Mouse (Mus musculus): ENCODE data around the gene Plekho1.

The Plekho1 gene

GRCm38 (mm10) chr3:96008463-96008862, 12.7 kb upstream of the Plekho1 start:
- DNase-seq (ENCODE audit: low spot score in 2 of 2): no peak

GRCm38 (mm10) chr3:96001560-96001959, 5.8 kb upstream of the Plekho1 start:
- no peak for DNase-seq (ENCODE audit: low spot score in 2 of 2)

DNA sequence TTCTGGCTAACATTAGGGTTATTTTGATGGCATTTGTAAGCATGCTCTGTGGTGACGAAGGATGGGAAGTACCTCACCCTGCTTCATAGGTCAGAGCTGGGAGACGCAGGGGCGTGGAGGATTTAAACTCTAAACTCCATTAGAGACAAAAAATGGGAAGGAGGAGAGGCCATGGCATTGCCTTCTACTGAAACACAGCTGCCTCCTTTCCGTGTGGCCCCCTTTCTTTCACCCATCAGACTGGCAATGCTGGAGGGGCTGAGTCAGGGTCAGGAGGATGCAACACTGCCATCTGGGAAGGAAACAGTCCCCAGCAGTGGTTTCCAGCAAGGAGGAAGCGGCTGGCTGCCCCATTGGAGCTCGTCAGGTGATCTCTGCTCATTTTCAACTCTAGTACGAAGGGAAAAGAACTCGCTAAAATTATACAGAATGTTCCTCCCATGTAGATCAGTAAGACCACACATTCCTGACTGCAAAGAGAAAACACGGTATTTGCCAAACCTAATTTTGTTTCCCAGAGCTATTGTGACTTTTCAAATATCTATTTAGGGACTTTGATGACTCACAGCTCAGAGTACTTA, 5.2 kb upstream of the Plekho1 start:
- DNase-seq (ENCODE audit: low spot score in 2 of 2): no peak

GRCm38 (mm10) chr3:96000080-96000632, 4.4 kb upstream of the Plekho1 start:
- no peak for DNase-seq (ENCODE audit: low spot score in 2 of 2)

- DNase-seq (ENCODE audit: low spot score in 2 of 2): peak in 1 of 2 experiments; percentile 32
Measured at GRCm38 (mm10) chr3:95999308-96000079, 3.7 kb upstream of the Plekho1 start.

DNA sequence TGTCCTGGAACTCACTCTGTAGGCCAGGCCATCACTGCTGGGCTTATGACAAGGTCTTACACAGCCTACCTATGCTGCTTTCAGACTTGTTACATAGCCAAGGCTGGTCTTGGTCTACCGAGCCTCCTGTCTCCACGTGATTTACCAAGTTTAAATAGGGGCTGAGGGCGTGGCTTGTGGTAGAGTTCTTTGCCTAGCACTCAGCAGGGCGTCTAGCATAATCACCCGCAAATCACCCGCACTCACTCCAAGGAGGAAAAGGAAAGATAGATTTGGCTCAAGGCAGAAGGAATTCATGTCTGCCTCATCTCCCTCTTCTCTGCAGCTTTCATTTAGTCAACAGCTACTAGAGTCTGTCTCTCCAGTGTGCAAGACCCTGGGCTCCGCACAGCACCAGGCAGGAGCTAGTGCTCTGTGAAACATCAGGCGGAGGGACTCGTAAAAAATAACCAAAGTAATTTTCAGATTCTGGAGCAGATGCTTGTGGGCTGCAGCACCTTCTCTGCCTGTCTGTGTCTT, 1.5 kb upstream of the Plekho1 start:
- DNase-seq (ENCODE audit: low spot score in 2 of 2): peak; percentile 84 to 87

DNA sequence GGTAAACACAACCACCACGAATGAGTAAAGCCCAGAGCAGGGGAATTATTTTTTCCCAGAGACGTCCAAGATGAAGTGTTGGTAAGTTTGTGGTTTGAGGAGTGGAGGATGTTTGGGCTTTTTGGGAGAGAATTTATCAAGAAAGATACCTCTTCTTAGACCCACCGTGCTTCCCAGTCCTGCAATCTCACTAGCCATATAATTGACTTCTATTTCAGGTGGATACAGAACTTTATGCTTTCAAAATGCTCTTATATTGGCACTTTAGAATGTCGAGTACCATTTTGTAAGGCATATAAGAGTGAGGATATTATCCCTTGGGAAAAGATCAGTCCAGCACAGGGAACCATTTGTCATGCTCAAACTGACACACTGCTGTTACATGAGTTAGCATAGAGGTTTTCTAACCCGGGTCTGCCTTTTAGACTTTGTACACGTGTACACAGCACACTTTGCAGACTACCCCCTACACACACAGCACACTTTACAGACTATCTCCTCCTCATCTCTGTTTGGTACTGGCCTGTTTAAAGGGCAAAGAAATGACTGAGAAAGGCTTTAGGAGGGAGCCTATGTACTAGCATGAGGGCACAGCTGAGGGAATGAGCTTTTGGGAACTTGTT, 761 bp upstream of the Plekho1 start:
- no peak for DNase-seq (ENCODE audit: low spot score in 2 of 2)

DNA sequence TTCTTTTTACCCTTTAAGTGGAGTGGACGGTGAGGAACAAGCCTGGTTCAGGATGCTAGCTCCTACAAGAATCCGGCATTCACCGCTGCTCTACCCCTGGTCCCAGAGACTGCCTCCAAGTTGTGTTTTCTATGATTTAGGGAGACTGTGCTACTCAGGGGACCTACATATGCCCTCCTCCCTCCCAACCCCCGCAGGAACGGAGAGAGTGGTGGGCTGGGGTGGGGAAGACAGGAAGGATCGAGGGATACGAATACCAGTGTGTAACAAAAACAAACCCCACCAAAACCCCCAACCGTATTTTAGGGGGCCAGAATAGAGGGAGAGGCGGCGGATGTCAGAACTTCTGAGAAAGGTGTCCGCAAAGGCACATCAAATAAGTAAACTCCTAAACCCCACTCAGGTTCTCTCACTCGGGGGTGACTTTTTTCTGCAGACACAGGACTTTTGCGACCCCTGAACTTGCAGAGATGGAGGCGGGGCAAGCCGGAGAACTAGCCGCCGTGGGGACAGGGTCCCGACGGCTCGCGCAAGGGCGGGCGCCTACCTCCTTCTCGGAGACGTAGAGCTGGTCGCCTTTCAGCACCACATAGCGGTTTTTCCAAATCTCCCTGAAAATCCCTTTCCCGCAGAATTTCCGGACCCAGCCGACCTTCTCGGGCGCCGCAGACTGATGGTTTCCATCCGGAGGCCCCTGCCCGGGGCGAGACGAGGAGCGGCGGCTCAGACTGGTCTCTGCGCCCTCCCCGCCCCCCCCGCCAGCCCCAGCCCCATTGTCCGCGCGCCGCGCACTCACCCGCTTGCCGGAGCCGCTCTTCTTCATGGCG, 613 bp downstream of the Plekho1 start:
- DNase-seq (ENCODE audit: low spot score in 2 of 2): peak; percentile 35 to 48

DNA sequence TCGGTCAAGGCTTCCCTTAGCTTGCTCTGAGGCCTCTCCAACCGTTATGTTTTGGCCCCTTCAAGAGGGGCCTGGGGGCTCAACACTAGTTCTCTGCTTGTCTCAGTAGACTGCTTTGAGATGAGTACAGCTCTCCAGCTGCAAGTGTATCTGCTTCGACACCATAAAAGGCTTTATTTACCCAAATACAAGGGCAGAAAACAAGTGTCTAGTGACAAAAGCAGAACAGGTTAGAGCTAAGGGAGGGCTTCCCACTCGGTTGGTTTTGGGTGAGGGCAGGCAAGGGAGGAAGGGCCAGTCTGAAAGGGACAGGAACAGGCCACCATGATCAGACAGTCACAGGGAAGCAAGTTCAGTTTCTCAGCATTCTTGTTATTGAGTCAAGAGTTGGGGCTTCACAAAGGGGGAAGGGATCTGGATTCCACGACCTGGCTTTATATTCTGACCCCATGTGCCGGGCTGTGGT, 1.4 kb downstream of the Plekho1 start:
- DNase-seq (ENCODE audit: low spot score in 2 of 2): peak; percentile 67 to 70

GRCm38 (mm10) chr3:95993881-95994280, 1.9 kb downstream of the Plekho1 start:
- peak in 1 of 2 experiments; percentile 35 for DNase-seq (ENCODE audit: low spot score in 2 of 2)

- no peak for DNase-seq (ENCODE audit: low spot score in 2 of 2)
Measured at GRCm38 (mm10) chr3:95992990-95993603, 2.7 kb downstream of the Plekho1 start.

GRCm38 (mm10) chr3:95990413-95990941, 5.3 kb downstream of the Plekho1 start:
- peak; percentile 55 to 66 for DNase-seq (ENCODE audit: low spot score in 2 of 2)

GRCm38 (mm10) chr3:95988969-95989368, 6.8 kb downstream of the Plekho1 start:
- no peak for DNase-seq (ENCODE audit: low spot score in 2 of 2)

- no peak for DNase-seq (ENCODE audit: low spot score in 2 of 2)
Measured at GRCm38 (mm10) chr3:95988138-95988537, 7.7 kb downstream of the Plekho1 start.

GRCm38 (mm10) chr3:95987386-95988110, 8.3 kb downstream of the Plekho1 start:
- DNase-seq (ENCODE audit: low spot score in 2 of 2): peak; percentile 88 to 89

DNA sequence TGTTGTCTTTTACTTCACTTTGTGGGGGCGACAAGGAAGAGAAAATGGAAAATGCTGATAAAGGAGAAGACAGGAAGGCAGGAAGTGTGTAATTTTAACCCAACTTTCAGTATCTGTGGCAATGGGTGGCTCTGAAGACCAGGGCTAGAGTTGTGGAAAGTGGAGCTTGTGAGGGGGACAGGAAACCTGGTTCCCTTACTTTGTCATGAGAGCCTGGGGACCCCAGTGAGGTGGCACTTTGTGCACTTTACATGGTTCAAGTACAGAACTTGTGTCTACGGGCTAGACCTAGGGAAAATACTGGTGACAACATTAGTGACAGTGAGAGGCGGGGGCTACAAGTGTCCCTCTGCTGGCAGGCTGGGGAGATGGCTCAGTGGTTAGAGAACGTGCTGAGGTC, 8.8 kb downstream of the Plekho1 start:
- DNase-seq (ENCODE audit: low spot score in 2 of 2): no peak

DNA sequence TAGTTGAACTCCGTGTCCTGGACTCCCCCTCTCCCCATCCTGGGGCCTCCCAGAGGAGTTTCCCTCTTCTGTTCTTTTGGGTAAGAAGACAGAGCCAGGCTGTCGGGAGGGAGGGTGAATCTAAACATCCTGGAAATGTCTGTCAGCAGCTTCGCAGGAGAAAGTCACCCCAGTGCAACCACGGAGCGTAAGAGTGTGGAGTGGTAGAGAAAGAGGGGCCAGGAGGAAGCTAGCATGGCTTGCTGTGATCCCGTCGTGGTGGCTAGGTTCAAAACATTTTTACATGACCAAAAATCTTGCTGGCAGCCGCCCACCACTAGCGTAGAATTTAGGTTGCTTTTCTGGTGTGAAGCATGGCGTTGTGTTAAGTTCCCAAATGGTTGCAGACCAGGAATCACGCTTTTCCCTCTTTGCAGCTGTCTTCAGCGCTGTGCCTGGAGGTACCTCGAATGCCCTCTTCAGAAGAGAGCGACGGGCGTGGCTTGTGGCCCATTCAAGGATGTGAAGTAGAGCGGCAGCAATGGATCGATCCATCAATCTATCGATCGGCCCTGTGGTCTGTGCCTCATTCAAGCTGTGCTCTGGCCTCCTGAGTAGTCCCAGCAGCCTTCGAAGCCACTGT, 9.7 kb downstream of the Plekho1 start:
- peak in 1 of 2 experiments; percentile 22 for DNase-seq (ENCODE audit: low spot score in 2 of 2)

DNA sequence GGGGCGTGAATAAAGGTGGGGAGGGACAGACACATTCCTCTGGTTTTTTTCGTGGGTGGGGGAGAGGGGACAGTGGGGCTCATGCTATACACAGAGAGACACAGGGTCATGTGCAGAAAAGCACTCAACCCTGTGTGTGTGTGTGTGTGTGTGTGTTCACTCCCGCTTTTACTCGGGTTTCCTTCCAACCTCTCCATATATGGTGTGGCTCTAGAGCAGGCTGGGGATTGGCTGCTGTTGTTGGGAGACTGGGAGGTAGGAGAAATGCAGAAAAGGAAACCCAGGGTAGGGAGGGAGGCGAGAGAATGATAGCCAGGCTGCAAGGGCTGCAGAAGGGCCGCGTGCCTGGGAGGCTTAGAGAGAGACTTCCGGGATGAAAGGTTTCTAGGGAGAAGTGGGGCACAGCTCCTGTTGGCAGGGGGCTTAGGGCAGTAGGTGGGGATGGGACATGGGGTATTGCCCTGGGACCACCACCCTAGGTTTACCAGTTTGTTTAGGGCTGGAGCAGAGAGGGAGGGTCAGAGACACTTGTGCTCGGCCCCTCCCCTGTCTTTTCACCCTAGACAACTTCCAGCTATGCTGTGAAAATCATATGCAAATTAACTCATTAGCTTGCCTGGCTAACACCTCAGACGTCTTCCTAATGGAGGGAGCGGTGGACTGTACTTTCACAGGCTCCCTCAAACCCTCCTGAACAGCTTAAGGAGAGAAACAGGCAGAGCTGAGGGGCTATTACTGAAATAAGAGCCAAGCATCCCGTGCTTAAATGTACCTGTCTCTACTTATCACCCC, 10.4 kb downstream of the Plekho1 start:
- DNase-seq (ENCODE audit: low spot score in 2 of 2): peak; percentile 36 to 47

- peak in 1 of 2 experiments; percentile 37 for DNase-seq (ENCODE audit: low spot score in 2 of 2)
Measured at GRCm38 (mm10) chr3:95982129-95982528, 13.7 kb downstream of the Plekho1 start.
